Mouse (Mus musculus) hindbrain, embryonic 11.5 days (tissue): ENCODE results near the gene Tinf2. TPM values are rescaled to one million over a fixed set of nuclear protein-coding genes. Genes with fewer than 3 reads are reported as not detected.

ENCODE experiments used
- ATAC-seq: fragments of 200-750 bp; cut with Nextera tagmentation; 2 replicates; pipeline ENCODE4 v1.8.0; 2017; ENCODE audit warnings: mild to moderate bottlenecking, moderate TSS enrichment, moderate library complexity; ENCODE audit not compliant: low FRiP score
- DNase-seq: peaks from one replicate; pipeline ENCODE4 v3.0.0-alpha.2; 2015; ENCODE audit warnings: low spot score
- H3K27ac ChIP-seq: fragments of 300-500 bp; sonication (generic); 2 replicates; pipeline ENCODE4 v1.5.1; 2014; ENCODE audit warnings: mild to moderate bottlenecking, low read depth, low read length
- H3K27me3 ChIP-seq: fragments of 300-500 bp; sonication (generic); 2 replicates; pipeline ENCODE4 v1.6.1; 2014; ENCODE audit warnings: mild to moderate bottlenecking, low read length, moderate library complexity, mixed read lengths; ENCODE audit not compliant: control insufficient read depth, insufficient read depth
- H3K36me3 ChIP-seq: fragments of 300-500 bp; sonication (generic); 2 replicates; pipeline ENCODE4 v1.6.1; 2014; ENCODE audit warnings: mild to moderate bottlenecking, low read length, moderate library complexity, mixed read lengths; ENCODE audit not compliant: control insufficient read depth, insufficient read depth
- H3K4me1 ChIP-seq: fragments of 300-500 bp; sonication (generic); replicated peaks from 2 replicates; pipeline ENCODE4 v1.6.1; 2014; ENCODE audit warnings: low read length, mixed read lengths; ENCODE audit not compliant: control insufficient read depth, insufficient read depth
- H3K4me2 ChIP-seq: fragments of 300-500 bp; sonication (generic); replicated peaks from 2 replicates; pipeline ENCODE4 v1.6.1; 2014; ENCODE audit warnings: mild to moderate bottlenecking, low read depth, low read length
- H3K4me3 ChIP-seq: fragments of 300-500 bp; sonication (generic); 2 replicates; pipeline ENCODE4 v1.5.1; 2014; ENCODE audit warnings: low read depth, low read length
- H3K9ac ChIP-seq: fragments of 300-500 bp; sonication (generic); 2 replicates; pipeline ENCODE4 v1.6.1; 2014; ENCODE audit warnings: low read depth, low read length
- H3K9me3 ChIP-seq: fragments of 300-500 bp; sonication (generic); 2 replicates; pipeline ENCODE4 v1.6.1; 2016; ENCODE audit warnings: low read length; ENCODE audit not compliant: control insufficient read depth
- WGBS: fragments of 180-500 bp; shearing (Covaris S2); extraction: QIAGEN DNeasy Blood & Tissue Kit; methylation state at CpG from one replicate; pipeline ENCODE4 v1.1.7; 2014; 5-methylcytosine and 5-hydroxymethylcytosine counted together
- polyA plus RNA-seq: library from polyadenylated mRNA; unstranded; fragments of >200 nt; fragmentation: Nextera tagmentation; extraction: Ambion mirVana; gene quantifications from 2 replicates; pipeline ENCODE4 v1.2.1, GENCODE M21; 2014

Gene Tinf2
- polyA plus RNA-seq, 1 experiment from 2014 or later = 52.7 TPM

DNA sequence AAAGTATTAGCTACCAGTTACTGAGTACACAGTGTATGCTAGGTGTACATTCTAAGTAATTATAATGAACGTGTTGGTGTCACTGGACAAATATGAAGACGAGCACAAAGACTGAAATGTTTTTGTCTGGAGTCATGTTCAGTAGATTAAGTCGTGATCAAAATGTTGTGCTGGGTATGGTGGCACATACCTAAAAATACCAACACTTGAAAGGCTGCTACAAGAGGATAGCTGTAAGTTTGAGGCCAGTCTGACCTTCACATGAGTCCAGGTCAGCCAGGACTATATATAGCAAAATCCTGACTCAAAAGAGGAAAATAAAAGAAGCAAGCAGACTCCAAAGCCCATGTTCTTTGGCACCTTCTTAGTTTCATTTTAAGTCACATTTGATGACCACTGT is 24.7 kb downstream of the Tinf2 start:
- H3K36me3 ChIP-seq = no peaks in the 10 kb centered on the region; the same call in 1 of the 2 replicates
- ATAC-seq = no peak
- WGBS = 83% methylated on average over 3 of the region's 3 CpGs
- no peak overlapping the region for H3K4me3 ChIP-seq
- no peak overlapping the region for H3K9ac ChIP-seq
- DNase-seq = no peak
- H3K27ac ChIP-seq = no peak overlapping the region
- H3K4me1 ChIP-seq = no peaks in the 10 kb centered on the region
- no peaks in the 10 kb centered on the region for H3K27me3 ChIP-seq
- H3K4me2 ChIP-seq = no peak overlapping the region
- no peaks in the 10 kb centered on the region for H3K9me3 ChIP-seq

DNA sequence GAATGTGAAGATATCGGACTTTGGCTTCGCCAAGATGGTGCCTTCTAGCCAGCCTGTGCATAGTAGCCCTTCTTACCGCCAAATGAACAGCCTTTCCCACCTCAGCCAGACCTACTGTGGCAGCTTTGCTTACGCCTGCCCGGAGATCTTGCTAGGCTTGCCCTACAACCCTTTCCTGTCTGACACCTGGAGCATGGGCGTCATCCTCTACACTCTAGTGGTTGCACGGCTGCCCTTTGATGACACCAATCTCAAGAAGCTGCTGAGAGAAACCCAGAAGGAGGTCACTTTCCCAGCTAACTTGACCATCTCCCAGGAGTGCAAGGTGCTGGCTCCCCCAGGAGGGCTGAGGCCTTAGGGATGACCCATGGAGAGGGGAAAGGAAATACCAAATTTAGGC is 30.1 kb downstream of the Tinf2 start:
- ATAC-seq = no peak
- H3K4me3 ChIP-seq = no peak overlapping the region
- no peaks in the 10 kb centered on the region for H3K27me3 ChIP-seq
- no peaks in the 10 kb centered on the region for H3K36me3 ChIP-seq
- no peak overlapping the region for H3K4me2 ChIP-seq
- no peaks in the 10 kb centered on the region for H3K9me3 ChIP-seq
- no peak overlapping the region for H3K27ac ChIP-seq
- WGBS = 84% methylated on average over 7 of the region's 7 CpGs
- DNase-seq = no peak
- H3K9ac ChIP-seq = no peak overlapping the region
- H3K4me1 ChIP-seq = no peaks in the 10 kb centered on the region

DNA sequence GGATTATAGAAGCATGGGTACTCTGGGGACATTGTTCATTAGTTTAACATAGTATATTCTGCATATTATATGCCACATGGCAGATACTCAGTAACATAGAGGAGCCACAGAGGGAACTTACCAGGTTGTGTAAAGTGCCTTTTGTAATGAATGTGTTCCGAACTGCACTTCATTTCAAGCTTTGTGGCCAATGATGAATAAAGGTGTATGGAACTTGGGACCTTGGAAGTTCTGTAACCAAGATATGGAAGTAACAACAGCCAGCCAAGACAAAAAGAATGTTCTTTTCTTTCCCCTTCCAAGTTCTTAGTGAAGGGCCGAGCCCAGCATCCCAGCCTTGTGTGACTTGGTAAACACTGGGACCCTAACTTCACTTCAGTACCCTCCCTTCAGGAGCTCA is 31.7 kb downstream of the Tinf2 start, which contains the start of gene Tssk4:
Gene Tssk4, plus strand, starts transcription at position 301 of the 400 bp plus-strand sequence.
- H3K4me3 ChIP-seq = no peak within 1 kb of the TSS
- no peaks in the 10 kb centered on the region for H3K27me3 ChIP-seq
- no peaks in the 10 kb centered on the region for H3K4me1 ChIP-seq
- 91% methylated on average over 2 of the region's 2 CpGs for WGBS
- H3K4me2 ChIP-seq = no peak within 1 kb of the TSS
- DNase-seq = no peak
- no peak within 1 kb of the TSS for H3K9ac ChIP-seq
- H3K9me3 ChIP-seq = no peaks in the 10 kb centered on the region
- no peak for ATAC-seq
- H3K27ac ChIP-seq = no peak within 1 kb of the TSS
- 0 out of 2 replicates have a peak, but pooled peaks cover 4% of the 10 kb centered on the region for H3K36me3 ChIP-seq

DNA sequence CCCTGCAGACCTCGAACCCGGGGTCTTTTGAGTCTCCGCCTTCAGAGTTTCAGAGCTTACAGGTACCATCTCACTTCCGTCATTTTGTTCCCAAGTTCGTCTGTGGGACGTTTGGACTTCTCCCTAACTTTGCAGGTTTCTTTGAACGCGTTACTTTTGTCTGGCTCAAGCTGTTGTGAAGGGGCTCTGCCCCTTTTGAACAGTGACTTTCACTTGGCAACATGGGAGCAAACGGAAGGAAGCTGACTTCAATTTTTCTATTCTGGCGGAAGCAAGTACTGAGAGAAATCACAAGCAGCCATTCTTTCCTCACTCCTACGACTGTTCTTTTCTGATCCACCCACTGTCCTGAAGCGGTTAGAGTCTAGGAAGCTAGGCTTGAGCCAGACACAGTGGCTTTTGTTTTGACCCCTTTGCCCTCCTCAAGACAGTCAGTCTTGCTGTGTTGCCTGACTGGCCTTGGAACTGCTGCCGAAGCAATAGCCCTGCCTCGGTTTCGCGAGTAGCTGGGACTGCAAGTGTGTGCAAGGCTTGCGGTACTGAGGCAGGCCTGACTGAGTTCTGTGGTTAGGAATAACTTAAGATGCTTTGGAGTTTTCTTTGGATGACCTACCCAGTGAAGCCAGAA is 37.2 kb downstream of the Tinf2 start:
- Histone ChIP-seq H3K36me3 (0 out of 2 replicates have a peak, but pooled peaks cover 4% of the 10 kb centered on the region), H3K27ac (no peak overlapping the region), H3K4me1 (peaks cover 3% of the 10 kb centered on the region; the same call in 1 of the 2 replicates), H3K9ac (peak overlapping the region; percentile 94), H3K9me3 (no peaks in the 10 kb centered on the region), H3K4me3 (peak overlapping the region; percentile 95), H3K27me3 (no peaks in the 10 kb centered on the region), H3K4me2 (peak overlapping the region; percentile 82)
- ATAC-seq (no peak), DNase-seq (peak; percentile 21)
- WGBS = 32% methylated on average over 17 of the region's 17 CpGs

DNA sequence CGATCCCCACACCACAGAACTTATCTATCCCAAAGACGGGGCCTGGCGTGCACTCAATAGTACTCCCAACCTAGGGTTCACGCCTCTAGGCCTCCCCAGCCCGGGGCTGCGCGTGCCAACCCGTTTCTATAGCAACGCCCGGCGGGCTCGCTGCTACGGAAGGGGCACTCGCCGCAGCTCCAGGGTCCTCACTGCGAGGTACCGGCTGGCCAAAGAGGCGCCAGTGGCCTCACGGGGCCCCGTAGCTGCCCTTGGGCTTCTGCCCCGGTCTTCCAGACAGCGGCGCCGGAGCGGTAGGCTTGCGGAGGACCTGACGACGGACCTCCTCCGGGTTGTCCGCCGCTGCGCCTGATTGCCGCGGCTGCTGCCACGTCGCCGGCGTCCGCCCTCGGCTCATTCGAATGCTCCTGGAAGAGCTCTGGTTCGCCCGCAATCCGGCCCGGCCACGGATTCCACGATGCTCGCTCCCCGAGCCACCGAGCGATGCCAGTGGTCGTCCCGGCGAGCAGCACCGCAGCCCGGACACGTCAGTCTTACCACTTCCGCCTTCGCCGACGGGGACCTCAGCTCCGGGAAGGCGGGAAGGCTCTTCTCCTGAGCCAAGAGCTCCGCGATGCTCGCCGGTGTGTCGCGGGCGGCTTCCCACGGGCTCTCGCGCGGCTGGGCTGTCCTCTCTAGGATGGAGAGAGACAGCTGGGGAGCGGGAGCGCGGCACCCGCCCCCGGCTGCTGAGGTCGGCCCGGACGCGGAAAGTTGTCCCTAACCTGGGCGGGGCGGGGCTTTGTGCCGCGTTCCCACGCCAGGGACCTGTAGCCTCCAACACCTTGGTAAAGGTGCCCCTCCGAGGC is 38.3 kb downstream of the Tinf2 start, which contains the start of gene Tm9sf1:
Gene Tm9sf1, minus strand, starts transcription at position 747 of the 848 bp plus-strand sequence.
- peak within 1 kb of the TSS; percentile 95 for H3K4me3 ChIP-seq
- H3K9me3 ChIP-seq = no peaks in the 10 kb centered on the region
- H3K9ac ChIP-seq = peak within 1 kb of the TSS; percentile 94
- H3K27ac ChIP-seq = peak within 1 kb of the TSS; percentile 93
- peaks cover 3% of the 10 kb centered on the region; the same call in 1 of the 2 replicates for H3K4me1 ChIP-seq
- no peaks in the 10 kb centered on the region for H3K27me3 ChIP-seq
- 0 out of 2 replicates have a peak, but pooled peaks cover 4% of the 10 kb centered on the region for H3K36me3 ChIP-seq
- H3K4me2 ChIP-seq = peak within 1 kb of the TSS; percentile 82
- DNase-seq (peak; percentile 84), ATAC-seq (peak; percentile 91)
- WGBS = under 1% methylated on average over 86 of the region's 89 CpGs

DNA sequence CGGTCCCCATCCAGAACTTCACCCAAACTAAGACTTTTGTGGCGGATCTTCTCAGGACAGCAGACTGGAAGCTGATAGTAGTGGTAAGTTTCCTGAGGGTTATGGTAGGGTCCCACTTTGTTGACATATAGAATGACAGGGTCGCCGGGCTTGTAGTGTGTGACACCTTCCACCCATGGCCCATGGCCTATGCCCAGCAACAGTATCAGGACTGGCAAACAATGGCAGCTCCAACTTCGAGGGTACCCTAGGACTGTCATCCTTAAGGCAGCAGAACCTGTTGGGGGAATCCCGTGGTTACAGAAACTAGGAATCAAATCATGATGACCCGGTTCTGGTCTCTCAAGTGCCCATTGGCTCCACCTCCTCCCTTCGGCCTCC is 39.0 kb downstream of the Tinf2 start:
- H3K27ac ChIP-seq = peak overlapping the region; percentile 93
- H3K4me3 ChIP-seq = peak overlapping the region; percentile 95
- H3K27me3 ChIP-seq = no peaks in the 10 kb centered on the region
- DNase-seq (no peak), ATAC-seq (peak; percentile 63; the same call in 1 of the 2 replicates)
- H3K36me3 ChIP-seq = peaks cover 7% of the 10 kb centered on the region; the same call in 1 of the 2 replicates
- H3K9me3 ChIP-seq = no peaks in the 10 kb centered on the region
- H3K4me1 ChIP-seq = peaks cover 3% of the 10 kb centered on the region; the same call in 1 of the 2 replicates
- H3K9ac ChIP-seq = peak overlapping the region; percentile 94
- WGBS = 21% methylated on average over 8 of the region's 8 CpGs
- H3K4me2 ChIP-seq = peak overlapping the region; percentile 82

DNA sequence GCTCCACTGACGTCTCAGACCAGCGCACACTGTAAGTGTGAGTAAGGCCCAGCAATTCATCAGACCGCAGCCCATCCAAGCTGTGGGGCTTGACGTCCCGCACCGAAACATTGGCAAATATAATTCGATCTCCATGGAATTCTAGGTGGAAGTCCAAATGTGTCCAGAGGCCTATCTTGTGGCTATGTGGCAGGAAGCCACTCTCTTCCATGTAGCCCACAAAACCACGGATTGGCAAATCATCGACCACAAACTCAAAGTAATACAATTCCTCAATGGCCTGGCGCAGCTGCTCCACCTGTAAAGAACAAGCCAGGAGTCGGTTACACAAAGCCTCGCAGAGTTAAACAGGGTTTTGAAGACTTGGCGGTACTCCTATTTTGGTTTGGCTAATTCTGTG is 40.3 kb downstream of the Tinf2 start:
- H3K27ac ChIP-seq = no peak overlapping the region
- H3K4me1 ChIP-seq = peaks cover 3% of the 10 kb centered on the region; the same call in 1 of the 2 replicates
- H3K4me3 ChIP-seq = no peak overlapping the region
- H3K36me3 ChIP-seq = peaks cover 5% of the 10 kb centered on the region; the same call in 1 of the 2 replicates
- H3K9me3 ChIP-seq = no peaks in the 10 kb centered on the region
- H3K4me2 ChIP-seq = no peak overlapping the region
- H3K27me3 ChIP-seq = no peaks in the 10 kb centered on the region
- ATAC-seq (no peak), DNase-seq (no peak)
- 96% methylated on average over 13 of the region's 13 CpGs for WGBS
- no peak overlapping the region for H3K9ac ChIP-seq

DNA sequence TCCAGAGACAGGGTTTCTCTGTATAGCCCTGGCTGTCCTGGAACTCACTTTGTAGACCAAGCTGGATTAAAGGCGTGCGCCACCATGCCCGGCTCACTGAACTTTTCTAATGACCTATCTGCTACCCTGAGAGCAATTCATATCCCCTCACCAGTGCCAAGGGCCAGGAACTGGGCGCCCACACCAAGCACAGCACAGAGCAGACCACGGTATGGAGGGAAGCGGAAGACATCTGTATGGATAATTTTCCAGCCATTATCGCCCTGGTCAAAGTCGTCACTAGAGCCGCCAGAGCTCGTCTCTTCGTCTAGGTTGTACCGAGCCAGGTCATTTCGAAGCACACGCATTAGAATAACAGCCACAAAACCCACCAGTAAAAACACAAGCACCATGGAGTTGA is 40.8 kb downstream of the Tinf2 start:
- no peak overlapping the region for H3K4me3 ChIP-seq
- no peaks in the 10 kb centered on the region for H3K9me3 ChIP-seq
- DNase-seq (no peak), ATAC-seq (no peak)
- H3K4me2 ChIP-seq = no peak overlapping the region
- H3K27ac ChIP-seq = no peak overlapping the region
- peaks cover 3% of the 10 kb centered on the region; the same call in 1 of the 2 replicates for H3K4me1 ChIP-seq
- WGBS = 97% methylated on average over 14 of the region's 14 CpGs
- H3K27me3 ChIP-seq = no peaks in the 10 kb centered on the region
- no peak overlapping the region for H3K9ac ChIP-seq
- H3K36me3 ChIP-seq = peaks cover 3% of the 10 kb centered on the region; the same call in 1 of the 2 replicates
